ENCODE assay signal across 26 mouse cellular contexts in the genomic region with DNA sequence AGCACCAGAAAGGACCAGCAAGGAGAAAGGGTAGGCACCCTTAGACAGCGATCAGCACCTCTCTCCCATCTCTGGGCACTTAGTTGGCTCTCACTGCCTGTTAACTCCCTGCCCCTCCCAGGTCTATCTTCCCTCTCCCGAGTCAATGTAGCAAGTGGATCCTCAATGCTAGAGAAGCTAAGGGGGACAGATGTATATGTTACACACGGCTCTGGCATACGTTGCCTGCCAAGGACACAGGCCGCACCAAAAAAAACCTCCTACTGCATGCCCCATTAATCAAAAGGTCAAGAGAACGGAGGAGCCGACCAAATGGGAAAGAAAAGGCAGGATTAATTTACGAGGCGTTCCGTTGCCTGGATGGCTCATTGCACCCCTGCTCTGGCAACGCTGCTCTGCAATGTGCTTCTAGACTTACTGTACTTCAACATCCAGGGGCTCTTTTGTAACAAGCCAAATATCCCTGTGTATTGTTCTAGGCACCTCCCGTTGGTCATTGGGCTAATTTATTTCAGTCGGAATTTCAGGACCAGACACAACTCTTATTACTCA. TPM values are rescaled to one million over a fixed set of nuclear protein-coding genes. Genes with fewer than 3 reads are reported as not detected.
A peak's percentile ranks its signal among the peaks of the same experiment; 100 is the strongest.
DNase-seq lines count a peak whose midpoint lies in the region; ATAC-seq and TF ChIP-seq lines count a peak whose summit lies in the region.
"Had no signal": no experiment of that assay in that cellular context is flagged by ENCODE, and none has a peak within 500 bp of the region (broad histone marks: within the 10 kb centered on the region; RNA-seq: fewer than 3 reads in every experiment).

No protein-coding gene starts in this region.

- no peak overlapping the region for H3K27ac ChIP-seq in kidney, embryonic 14.5 days (ENCODE audit: low read depth, low read length)
- no peak overlapping the region for H3K27ac ChIP-seq in limb, embryonic 14.5 days (replicated peaks; ENCODE audit: low read depth, low read length)
- H3K27ac ChIP-seq: embryonic facial prominence, embryonic 10.5 days; forebrain, embryonic 13.5 days; midbrain, embryonic 13.5 days; stomach, embryonic 15.5 days had no signal

- H3K4me1 ChIP-seq in kidney, embryonic 14.5 days (ENCODE audit: control insufficient read depth, insufficient read depth, low read length): peaks cover 8% of the 10 kb centered on the region
- H3K4me1 ChIP-seq in limb, embryonic 14.5 days (ENCODE audit: control insufficient read depth, insufficient read depth, low read length): peaks cover 12% of the 10 kb centered on the region
- H3K4me1 ChIP-seq: forebrain, embryonic 13.5 days; midbrain, embryonic 13.5 days; stomach, embryonic 15.5 days had no signal

- ATAC-seq in kidney, embryonic 14.5 days (ENCODE audit: low FRiP score, low TSS enrichment): peak; percentile 92
- no peak for ATAC-seq in limb, embryonic 14.5 days (ENCODE audit: low FRiP score, low read depth)
- ATAC-seq: forebrain, embryonic 13.5 days; midbrain, embryonic 13.5 days had no signal

- H3K4me2 ChIP-seq in kidney, embryonic 14.5 days (replicated peaks; ENCODE audit: low read depth, low read length): no peak overlapping the region
- no peak overlapping the region for H3K4me2 ChIP-seq in limb, embryonic 14.5 days (replicated peaks; ENCODE audit: low read depth, low read length, severe bottlenecking)
- H3K4me2 ChIP-seq: forebrain, embryonic 13.5 days; heart, embryonic 12.5 days; liver, embryonic 11.5 days; midbrain, embryonic 13.5 days; stomach, embryonic 15.5 days had no signal

- no peaks in the 10 kb centered on the region for H3K36me3 ChIP-seq in kidney, embryonic 14.5 days (ENCODE audit: control insufficient read depth, insufficient read depth, low read length)
- no peaks in the 10 kb centered on the region for H3K36me3 ChIP-seq in limb, embryonic 14.5 days (ENCODE audit: control insufficient read depth, insufficient read depth, low read length)
- H3K36me3 ChIP-seq: embryonic facial prominence, embryonic 10.5 days; heart, embryonic 12.5 days; midbrain, embryonic 13.5 days; stomach, embryonic 15.5 days had no signal

- TF ChIP-seq CTCF in brain, embryonic 14.5 days (IDR thresholded peaks at IDR 0.05; ENCODE audit: borderline replicate concordance, extremely low read depth, insufficient read depth, insufficient read length): no peak

- 6% methylated on average over 13 of the region's 13 CpGs for WGBS in kidney, embryonic 14.5 days
- 20% methylated on average over 13 of the region's 13 CpGs for WGBS in limb, embryonic 14.5 days

- no peaks in the 10 kb centered on the region for H3K27me3 ChIP-seq in kidney, embryonic 14.5 days (ENCODE audit: control insufficient read depth, insufficient read depth, low read length)
- no peaks in the 10 kb centered on the region for H3K27me3 ChIP-seq in limb, embryonic 14.5 days (ENCODE audit: control insufficient read depth, insufficient read depth, low read length)
- H3K27me3 ChIP-seq: forebrain, embryonic 13.5 days; midbrain, embryonic 13.5 days; stomach, embryonic 15.5 days had no signal

- no peak for TF ChIP-seq POLR2A in brain, embryonic 14.5 days (IDR thresholded peaks at IDR 0.05; ENCODE audit: borderline replicate concordance, extremely low read depth, insufficient read depth, insufficient read length, poor library complexity, severe bottlenecking)
- no peak for TF ChIP-seq POLR2A in limb, embryonic 14.5 days (IDR thresholded peaks at IDR 0.05; ENCODE audit: borderline replicate concordance, extremely low read depth, insufficient read depth, insufficient read length)

- H3K9ac ChIP-seq in kidney, embryonic 14.5 days (ENCODE audit: low read depth, low read length): no peak overlapping the region
- no peak overlapping the region for H3K9ac ChIP-seq in limb, embryonic 14.5 days (ENCODE audit: low read depth, low read length, severe bottlenecking)
- H3K9ac ChIP-seq: forebrain, embryonic 13.5 days; heart, embryonic 12.5 days; midbrain, embryonic 13.5 days; stomach, embryonic 15.5 days had no signal

- peaks cover 2% of the 10 kb centered on the region; the same call in 1 of the 2 replicates for H3K9me3 ChIP-seq in kidney, embryonic 14.5 days (ENCODE audit: control insufficient read depth, low read length)
- no peaks in the 10 kb centered on the region for H3K9me3 ChIP-seq in limb, embryonic 14.5 days (ENCODE audit: control insufficient read depth, low read length)
- H3K9me3 ChIP-seq: embryonic facial prominence, embryonic 10.5 days; forebrain, embryonic 13.5 days; heart, embryonic 12.5 days; midbrain, embryonic 13.5 days; stomach, embryonic 15.5 days had no signal

- DNase-seq in kidney, postnatal 14 days: no peak
- peak; percentile 12 for DNase-seq in ES-CJ7 (ENCODE audit: low read depth, low spot score)
- peak; percentile 6 for DNase-seq in brain, embryonic 14.5 days (ENCODE audit: low read depth)
- peak; percentile 38 for DNase-seq in limb, embryonic 14.5 days (ENCODE audit: low spot score)
- DNase-seq in layer of hippocampus, postnatal 10 days (ENCODE audit: low spot score in 2 of 2): no peak
- DNase-seq in lung, postnatal 14 days: no peak
- DNase-seq: adrenal gland, postnatal 10 days; cerebellum, adult 9-10 months; kidney, postnatal 25 days; lung, adult 2 months; lung, postnatal 4 days; thymus, adult 2 months had no signal

- no peak overlapping the region for H3K4me3 ChIP-seq in kidney, embryonic 14.5 days (ENCODE audit: low read length)
- H3K4me3 ChIP-seq in limb, embryonic 14.5 days (replicated peaks; ENCODE audit: low read length): no peak overlapping the region
- H3K4me3 ChIP-seq: embryonic facial prominence, embryonic 10.5 days; forebrain, embryonic 13.5 days; heart, embryonic 12.5 days; midbrain, embryonic 13.5 days; stomach, embryonic 15.5 days had no signal

RNA-seq across cellular contexts. Expression of gene Smim23, which starts 10.0 kb away (rescaled TPM):
- not detected in 2 replicates for polyA plus RNA-seq in kidney, embryonic 14.5 days (2014; fragmentation: Nextera tagmentation; extraction: Ambion mirVana)
- polyA plus RNA-seq in brain, embryonic 14.5 days (2012; rRNA removed): not detected in 2 replicates
- polyA plus RNA-seq in limb, embryonic 14.5 days (2012; rRNA removed): not detected in 2 replicates
- polyA plus RNA-seq in limb, embryonic 14.5 days (2014; fragmentation: Nextera tagmentation; extraction: Ambion mirVana): not detected in 2 replicates
- total RNA-seq in layer of hippocampus, postnatal 10 days (2021): not detected
- total RNA-seq: adrenal gland, postnatal 10 days; gastrocnemius, adult 18-20 months; granulocyte monocyte progenitor cell, adult 5-6 weeks; heart, postnatal 25 days; layer of hippocampus, postnatal 14 days; left cerebral cortex, postnatal 14 days; MEL had no signal
- polyA plus RNA-seq: embryonic facial prominence, embryonic 10.5 days; forebrain, embryonic 13.5 days; heart, embryonic 12.5 days; liver, embryonic 11.5 days; lung, adult 2 months; midbrain, embryonic 13.5 days; spleen, adult 2 months; stomach, embryonic 15.5 days; thymus, adult 2 months had no signal

Comparison
In these comparisons a context has a peak if more than half of its experiments do, and no peak if none do; other contexts are left out.
1. DNase-seq: peak in ES-CJ7 (single experiment), brain, embryonic 14.5 days (single experiment) and limb, embryonic 14.5 days (single experiment); none in kidney, postnatal 14 days (single experiment), layer of hippocampus, postnatal 10 days (0 of 2) and lung, postnatal 14 days (single experiment).